Mouse (Mus musculus) heart, embryonic 11.5 days (tissue): ENCODE measurements around the gene Rab31. TPM values are rescaled to one million over a fixed set of nuclear protein-coding genes. Genes with fewer than 3 reads are reported as not detected.

Experiments
- ATAC-seq: fragments of 200-750 bp; cut with Nextera tagmentation; replicated peaks from 2 replicates; pipeline ENCODE4 v1.8.0; 2017; ENCODE audit warnings: moderate library complexity; ENCODE audit not compliant: insufficient number of reproducible peaks, low FRiP score, low TSS enrichment
- H3K27ac ChIP-seq: fragments of 300-500 bp; sonication (generic); 2 replicates; pipeline ENCODE4 v1.5.1; 2014; ENCODE audit warnings: mild to moderate bottlenecking, low read depth, low read length
- H3K27me3 ChIP-seq: fragments of 300-500 bp; sonication (generic); 2 replicates; pipeline ENCODE4 v1.6.1; 2014; ENCODE audit warnings: mild to moderate bottlenecking, low read length, mixed read lengths; ENCODE audit not compliant: control insufficient read depth, insufficient read depth
- H3K36me3 ChIP-seq: fragments of 300-500 bp; sonication (generic); 2 replicates; pipeline ENCODE4 v1.6.1; 2014; ENCODE audit warnings: mild to moderate bottlenecking, low read length, moderate library complexity, mixed read lengths; ENCODE audit not compliant: control insufficient read depth, insufficient read depth
- H3K4me1 ChIP-seq: fragments of 300-500 bp; sonication (generic); 2 replicates; pipeline ENCODE4 v1.6.1; 2014; ENCODE audit warnings: low read length; ENCODE audit not compliant: control insufficient read depth, insufficient read depth
- H3K4me2 ChIP-seq: fragments of 300-500 bp; sonication (generic); 2 replicates; pipeline ENCODE4 v1.6.1; 2014; ENCODE audit warnings: mild to moderate bottlenecking, moderate library complexity
- H3K4me3 ChIP-seq: fragments of 300-500 bp; sonication (generic); 2 replicates; pipeline ENCODE4 v1.5.1; 2014; ENCODE audit warnings: low read depth, low read length
- H3K9ac ChIP-seq: fragments of 300-500 bp; sonication (generic); 2 replicates; pipeline ENCODE4 v1.6.1; 2014; ENCODE audit warnings: mild to moderate bottlenecking, low read depth, low read length, moderate library complexity
- H3K9me3 ChIP-seq: fragments of 300-500 bp; sonication (generic); replicated peaks from 2 replicates; pipeline ENCODE4 v1.6.1; 2016; ENCODE audit warnings: low read length; ENCODE audit not compliant: control insufficient read depth
- WGBS: fragments of 180-500 bp; shearing (Covaris S2); extraction: QIAGEN DNeasy Blood & Tissue Kit; methylation state at CpG from one replicate; pipeline ENCODE4 v1.1.7; 2014; ENCODE audit not compliant: insufficient replicate concordance; 5-methylcytosine and 5-hydroxymethylcytosine counted together
- polyA plus RNA-seq: library from polyadenylated mRNA; unstranded; fragments of >200 nt; fragmentation: Nextera tagmentation; extraction: Ambion mirVana; gene quantifications from 2 replicates; pipeline ENCODE4 v1.2.1, GENCODE M21; 2014

The Rab31 gene
- polyA plus RNA-seq, 1 experiment from 2014 or later: 33.2 TPM

DNA sequence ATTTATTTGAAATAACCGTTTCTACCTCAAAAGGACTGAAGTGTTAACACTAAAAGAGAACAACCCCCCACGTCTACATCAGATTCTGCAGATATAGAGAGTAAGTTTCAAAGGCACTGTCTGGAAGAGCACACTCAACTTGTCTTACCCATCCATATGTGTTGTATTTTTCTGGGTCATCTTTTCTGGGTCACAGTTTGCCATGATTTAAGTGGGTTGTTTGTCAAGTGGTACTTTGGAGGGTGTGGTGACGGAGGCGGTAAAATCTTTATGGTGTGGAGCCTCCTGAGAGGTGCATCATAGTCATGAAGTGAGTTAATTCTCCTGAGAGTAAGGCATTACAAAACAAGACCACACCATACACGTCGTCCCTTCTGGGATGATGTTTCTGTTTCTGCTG, 147.0 kb downstream of the Rab31 start:
- Histone ChIP-seq H3K9me3 (no peaks in the 10 kb centered on the region), H3K36me3 (no peaks in the 10 kb centered on the region), H3K27ac (no peak overlapping the region), H3K9ac (no peak overlapping the region), H3K4me1 (no peaks in the 10 kb centered on the region), H3K27me3 (no peaks in the 10 kb centered on the region), H3K4me3 (no peak overlapping the region), H3K4me2 (no peak overlapping the region)
- 78% methylated on average over 6 of the region's 6 CpGs for WGBS
- ATAC-seq: no peak

DNA sequence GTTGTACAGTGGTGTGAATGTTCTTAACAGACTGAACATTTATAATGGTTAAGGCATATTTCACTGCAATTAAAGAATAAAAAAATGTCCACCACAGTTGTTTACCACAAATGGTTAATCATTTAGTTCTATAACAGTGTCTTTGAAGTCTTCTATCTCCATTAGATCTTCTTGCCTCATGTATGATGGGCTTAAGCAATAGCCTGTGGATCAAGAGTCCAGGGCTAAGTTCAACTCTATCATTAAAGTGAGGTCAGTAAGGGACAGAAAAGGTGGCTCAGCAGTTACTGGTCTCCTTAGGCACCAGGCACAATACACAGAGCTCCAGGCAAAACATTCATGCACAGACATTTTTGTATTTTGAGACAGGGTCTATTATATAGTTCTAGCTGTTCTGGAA, 149.4 kb downstream of the Rab31 start:
- H3K27me3 ChIP-seq: no peaks in the 10 kb centered on the region
- H3K27ac ChIP-seq: no peak overlapping the region
- no peak overlapping the region for H3K4me3 ChIP-seq
- H3K4me1 ChIP-seq: no peaks in the 10 kb centered on the region
- ATAC-seq: no peak
- no peaks in the 10 kb centered on the region for H3K9me3 ChIP-seq
- H3K9ac ChIP-seq: no peak overlapping the region
- H3K4me2 ChIP-seq: no peak overlapping the region
- H3K36me3 ChIP-seq: no peaks in the 10 kb centered on the region

DNA sequence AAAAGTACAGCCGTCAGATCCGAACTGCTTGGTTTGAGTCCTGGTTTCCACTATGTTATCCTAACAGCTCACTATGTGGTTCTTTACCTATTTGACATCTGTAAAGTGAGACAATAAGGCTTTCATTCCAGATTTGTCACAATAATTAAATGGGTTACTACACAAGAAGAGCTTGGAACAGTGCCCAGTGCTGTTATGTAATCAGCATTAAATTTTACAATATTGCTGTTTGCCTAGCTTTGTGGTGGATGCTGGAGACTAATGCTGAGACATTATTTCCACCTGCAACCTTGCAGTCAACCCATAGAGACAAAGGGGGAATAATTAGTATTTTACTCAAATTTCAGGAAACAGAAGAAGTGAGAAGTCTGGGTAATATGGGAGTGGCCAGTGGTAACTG, 154.1 kb downstream of the Rab31 start:
- Histone ChIP-seq H3K27ac (no peak overlapping the region), H3K36me3 (no peaks in the 10 kb centered on the region), H3K27me3 (no peaks in the 10 kb centered on the region), H3K4me2 (no peak overlapping the region), H3K4me3 (no peak overlapping the region), H3K4me1 (no peaks in the 10 kb centered on the region), H3K9ac (no peak overlapping the region), H3K9me3 (no peaks in the 10 kb centered on the region)
- no peak for ATAC-seq
- WGBS: 95% methylated on average over 2 of the region's 2 CpGs

DNA sequence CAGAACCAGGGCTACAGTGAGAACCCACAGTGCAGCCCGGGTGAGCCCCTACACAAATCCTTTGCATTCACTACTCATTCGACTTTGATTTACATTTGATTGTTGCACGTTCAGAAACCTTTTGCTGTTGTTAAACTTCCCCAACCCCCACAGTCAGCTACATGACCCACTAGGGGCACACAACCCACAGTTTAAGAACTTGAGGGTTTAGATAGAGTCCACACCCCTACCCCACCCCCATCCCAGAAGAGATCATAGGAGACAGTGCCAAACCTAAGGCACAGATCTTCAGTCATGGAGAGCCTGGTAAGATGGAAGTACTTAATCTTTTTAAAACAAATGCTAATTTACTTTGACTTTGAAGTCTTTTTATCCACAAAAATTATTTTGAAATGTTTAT, 156.9 kb downstream of the Rab31 start:
- 39% methylated on average over 3 of the region's 3 CpGs for WGBS
- no peak overlapping the region for H3K4me3 ChIP-seq

DNA sequence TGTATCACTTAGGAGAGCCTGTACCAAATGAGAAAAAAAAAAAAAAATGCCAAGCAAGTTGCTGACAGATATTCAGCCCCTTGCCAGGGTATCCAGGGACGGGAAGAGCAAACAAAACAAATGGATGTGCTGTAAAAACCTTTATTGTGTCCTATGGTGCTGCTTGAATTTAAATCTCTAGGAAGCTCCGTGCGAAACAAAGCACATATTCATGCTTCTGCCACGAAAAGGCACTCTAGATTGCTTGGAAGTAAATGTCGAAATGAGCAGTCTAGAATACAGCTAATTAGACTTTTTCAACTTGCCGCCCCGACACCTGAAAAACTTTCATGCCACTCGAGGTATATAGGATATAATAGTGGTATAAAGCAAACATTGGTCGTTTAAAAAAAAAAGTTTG, 158.1 kb downstream of the Rab31 start:
- no peak for ATAC-seq
- peak overlapping the region; percentile 99 for H3K4me3 ChIP-seq
- H3K9me3 ChIP-seq: no peaks in the 10 kb centered on the region
- H3K36me3 ChIP-seq: no peaks in the 10 kb centered on the region
- H3K27ac ChIP-seq: peak overlapping the region; percentile 99
- H3K4me1 ChIP-seq: peaks cover 15% of the 10 kb centered on the region
- peak overlapping the region; percentile 99 for H3K9ac ChIP-seq
- H3K4me2 ChIP-seq: peak overlapping the region; percentile 82
- no peaks in the 10 kb centered on the region for H3K27me3 ChIP-seq
- 3% methylated on average over 9 of the region's 9 CpGs for WGBS

More for the DNA sequence above, 156.9 kb downstream of the Rab31 start:
- no peak for ATAC-seq
- Histone ChIP-seq H3K9me3 (no peaks in the 10 kb centered on the region), H3K27me3 (no peaks in the 10 kb centered on the region), H3K9ac (no peak overlapping the region), H3K36me3 (no peaks in the 10 kb centered on the region), H3K27ac (no peak overlapping the region), H3K4me1 (peaks cover 7% of the 10 kb centered on the region; the same call in 1 of the 2 replicates), H3K4me2 (no peak overlapping the region)

DNA sequence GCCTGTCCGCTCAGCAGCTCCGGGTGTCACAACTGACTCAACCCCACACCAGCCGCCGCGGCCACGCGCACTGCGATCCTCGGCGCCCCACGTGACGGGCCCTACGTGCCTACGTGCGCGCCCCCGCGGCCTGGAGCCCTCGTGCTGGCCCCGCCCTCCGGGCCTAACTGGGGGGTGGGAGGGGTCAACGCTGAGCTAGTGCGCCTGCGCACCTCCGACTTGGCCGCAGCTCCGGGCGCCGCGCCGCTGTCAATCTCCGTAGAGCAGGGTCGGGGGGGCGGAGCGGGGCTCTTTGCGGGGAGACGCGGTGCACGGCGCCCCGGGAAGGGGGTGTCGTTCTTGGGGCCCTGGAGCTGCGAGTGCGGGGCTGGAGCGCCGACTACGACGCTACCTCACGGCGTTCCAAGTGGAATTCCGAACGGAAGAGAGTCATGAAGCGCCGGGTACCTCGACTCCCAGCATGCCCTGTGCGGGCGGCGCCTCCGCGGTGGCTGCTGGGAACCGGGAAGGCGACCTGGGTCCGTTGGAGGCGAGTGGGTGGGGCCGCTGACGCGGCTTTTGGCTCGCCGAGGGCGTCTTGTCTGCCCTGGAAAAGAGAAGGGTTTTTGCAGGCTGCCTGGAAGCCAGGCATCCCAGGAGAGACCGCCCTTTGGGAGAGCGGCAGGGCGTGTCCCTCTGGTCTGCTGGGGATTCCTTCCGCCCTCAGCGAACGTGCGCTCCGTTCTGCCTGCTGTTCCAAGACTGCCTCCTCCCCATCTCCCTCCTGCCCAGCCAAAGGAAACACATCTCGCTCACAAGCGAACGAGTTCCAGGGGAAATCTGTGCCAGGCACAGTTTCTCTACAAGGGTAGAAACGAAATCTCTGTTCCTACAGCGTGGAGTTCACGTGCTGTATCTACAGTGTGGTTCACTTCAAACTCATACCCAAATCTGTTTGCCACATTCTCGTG, 158.8 kb downstream of the Rab31 start, which contains the start of gene Vapa:
TSS of gene Vapa (minus strand) at position 93 of the 950 bp plus-strand sequence.
- Histone ChIP-seq H3K4me1 (peaks cover 22% of the 10 kb centered on the region), H3K9me3 (no peaks in the 10 kb centered on the region)
- under 1% methylated on average over 82 of the region's 85 CpGs for WGBS

DNA sequence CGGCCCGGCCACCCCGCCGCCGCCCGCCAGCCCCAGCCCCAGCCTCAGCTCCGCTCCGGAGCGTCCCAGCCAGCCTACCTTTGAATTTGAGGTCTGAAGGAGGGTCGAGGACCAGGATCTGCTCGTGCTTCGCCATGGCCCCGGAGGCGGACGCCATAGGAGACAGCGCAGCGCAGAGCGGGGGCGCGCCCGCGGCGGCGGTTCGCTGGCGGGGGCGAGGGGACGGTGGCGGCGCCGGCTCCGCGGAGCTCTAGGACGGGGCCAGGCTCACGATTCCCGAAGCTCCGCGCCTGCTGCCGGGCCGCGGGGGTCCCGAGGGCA, 159.4 kb downstream of the Rab31 start:
- no peaks in the 10 kb centered on the region for H3K27me3 ChIP-seq
- peak overlapping the region; percentile 82 for H3K4me2 ChIP-seq
- peak overlapping the region; percentile 99 for H3K27ac ChIP-seq
- peak overlapping the region; percentile 99 for H3K9ac ChIP-seq
- H3K4me1 ChIP-seq: peaks cover 28% of the 10 kb centered on the region
- no peaks in the 10 kb centered on the region for H3K36me3 ChIP-seq
- peak overlapping the region; percentile 99 for H3K4me3 ChIP-seq
- peak; percentile 66 for ATAC-seq
- H3K9me3 ChIP-seq: no peaks in the 10 kb centered on the region
- WGBS: 1% methylated on average over 41 of the region's 42 CpGs

More for the DNA sequence above, 158.8 kb downstream of the Rab31 start, which contains the start of gene Vapa:
- Histone ChIP-seq H3K27ac (peak within 1 kb of the TSS; percentile 99), H3K36me3 (no peaks in the 10 kb centered on the region), H3K4me2 (peak within 1 kb of the TSS; percentile 82), H3K4me3 (peak within 1 kb of the TSS; percentile 99), H3K27me3 (no peaks in the 10 kb centered on the region), H3K9ac (peak within 1 kb of the TSS; percentile 99)
- ATAC-seq: peak; percentile 91

DNA sequence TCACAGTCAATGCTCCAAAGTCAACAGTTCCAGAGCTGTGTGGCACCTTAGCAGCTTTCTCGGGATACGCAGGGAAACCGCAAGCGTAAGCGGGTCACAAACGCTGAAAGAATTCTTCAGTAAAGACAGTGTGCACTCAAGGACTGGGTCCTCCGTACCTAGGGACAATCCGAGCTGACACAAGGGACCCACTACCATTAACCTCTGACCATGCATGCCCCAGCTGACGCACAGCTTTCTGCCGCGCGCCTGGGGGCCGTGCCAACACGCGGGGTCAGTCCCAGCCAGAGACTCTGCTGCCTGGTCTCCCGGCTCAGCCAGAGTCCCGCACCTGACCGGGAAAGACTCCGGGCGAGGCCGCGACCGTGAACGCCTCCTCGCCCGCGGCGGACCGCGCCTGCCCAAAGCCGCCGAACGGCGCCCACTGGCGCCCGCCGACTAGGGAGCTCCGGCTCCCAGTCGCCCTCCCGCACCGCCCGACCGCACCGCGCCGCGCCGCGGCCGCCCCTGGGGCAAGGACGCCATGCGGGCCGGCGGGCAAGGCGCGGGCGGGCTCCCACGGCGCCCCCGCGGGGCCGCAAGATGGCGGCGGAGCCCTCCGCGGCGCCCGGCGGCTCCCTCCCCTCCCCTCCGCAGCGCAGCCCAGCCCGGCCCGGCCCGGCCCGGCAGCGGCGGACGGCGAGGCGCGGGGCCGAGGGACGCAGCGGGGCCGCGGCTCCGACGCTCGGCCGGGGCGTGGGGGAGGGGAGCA, 160.0 kb downstream of the Rab31 start:
- no peaks in the 10 kb centered on the region for H3K27me3 ChIP-seq
- H3K27ac ChIP-seq: peak overlapping the region; percentile 99
- H3K4me2 ChIP-seq: peak overlapping the region; percentile 82
- ATAC-seq: peak; percentile 44
- H3K36me3 ChIP-seq: no peaks in the 10 kb centered on the region
- peak overlapping the region; percentile 99 for H3K9ac ChIP-seq
- H3K9me3 ChIP-seq: no peaks in the 10 kb centered on the region
- WGBS: under 1% methylated on average over 64 of the region's 91 CpGs
- peak overlapping the region; percentile 99 for H3K4me3 ChIP-seq
- H3K4me1 ChIP-seq: peaks cover 34% of the 10 kb centered on the region
